Mouse (Mus musculus) left cerebral cortex, adult 18-20 months (tissue): ENCODE measurements around the gene Zfp692. TPM values are rescaled to one million over a fixed set of nuclear protein-coding genes. Genes with fewer than 3 reads are reported as not detected.
A peak's percentile ranks its signal among the peaks of the same experiment; 100 is the strongest.

ENCODE experiments used
- DNase-seq, 2 experiments: peaks; one replicate each; pipeline ENCODE4 v3.0.0; 2021 to 2022; ENCODE audit warnings: low spot score in 2 of 2, mixed read lengths in 1 of 2
- total RNA-seq, 2 experiments: library from RNA; stranded (reverse); gene quantifications; 2 replicates each; pipeline ENCODE4 v1.2.3; 2021

Zfp692 gene
- total RNA-seq, 2 experiments from 2014 or later: 25.4 to 28.9 TPM

GRCm38 (mm10) chr11:58307411-58308080 lies 677 bp downstream of the Zfp692 start:
- peak; percentile 36 to 62 for DNase-seq

DNA sequence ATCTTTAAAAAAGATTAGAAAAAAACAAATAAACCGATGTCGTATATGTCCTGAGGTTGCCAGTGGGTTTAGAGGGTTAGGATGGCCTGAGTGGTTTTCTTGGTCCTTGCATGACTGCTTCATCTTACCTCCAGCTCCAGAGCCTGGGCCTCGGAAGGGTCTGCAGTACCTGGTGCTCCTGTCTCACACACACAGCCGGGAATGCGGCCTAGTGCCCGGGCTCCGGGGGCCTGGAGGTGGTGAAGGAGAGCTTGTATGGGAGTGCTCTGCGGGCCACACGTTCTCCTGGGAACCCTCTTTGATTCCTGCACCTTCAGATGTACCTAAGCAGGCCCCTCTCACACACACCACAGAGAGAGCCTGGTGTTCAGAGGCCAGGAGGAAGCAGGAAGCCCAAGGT lies 1.8 kb downstream of the Zfp692 start:
- DNase-seq: no peak

- no peak for DNase-seq
Observed at GRCm38 (mm10) chr11:58314069-58314468, 7.2 kb downstream of the Zfp692 start.

- DNase-seq: no peak
Observed at GRCm38 (mm10) chr11:58315536-58316168, 8.8 kb downstream of the Zfp692 start.

GRCm38 (mm10) chr11:58316344-58316743 lies 9.5 kb downstream of the Zfp692 start:
- DNase-seq: no peak

DNA sequence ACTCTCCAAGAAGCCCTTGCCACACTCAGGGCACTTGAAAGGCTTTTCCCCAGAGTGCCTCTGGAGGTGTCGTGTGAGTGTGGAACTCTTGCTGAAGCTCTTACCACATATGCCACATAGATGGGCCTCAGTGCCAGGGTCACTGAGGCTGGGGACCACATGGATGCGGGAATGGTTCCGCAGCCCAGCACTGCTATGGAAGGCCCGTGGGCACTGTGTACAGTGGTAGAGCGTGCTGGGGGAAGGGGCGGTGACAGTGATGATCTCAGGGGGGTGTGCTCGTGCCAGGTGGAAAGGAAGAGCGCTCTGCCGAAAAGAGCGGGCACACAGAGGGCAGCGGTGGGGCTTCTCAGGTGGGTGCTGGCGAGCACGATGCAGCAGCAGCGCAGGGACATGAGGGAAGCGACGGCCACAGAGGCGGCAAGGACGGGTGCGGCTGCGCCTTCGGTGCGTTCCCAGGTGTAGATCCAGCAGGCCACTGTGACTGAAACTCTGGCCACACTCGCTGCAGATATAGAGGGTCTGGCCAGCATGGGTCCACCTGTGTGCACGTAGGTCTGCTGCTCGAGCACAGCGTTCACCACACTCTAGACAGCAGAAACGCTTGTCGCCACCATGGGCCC lies 10.0 kb downstream of the Zfp692 start:
- DNase-seq: no peak

DNA sequence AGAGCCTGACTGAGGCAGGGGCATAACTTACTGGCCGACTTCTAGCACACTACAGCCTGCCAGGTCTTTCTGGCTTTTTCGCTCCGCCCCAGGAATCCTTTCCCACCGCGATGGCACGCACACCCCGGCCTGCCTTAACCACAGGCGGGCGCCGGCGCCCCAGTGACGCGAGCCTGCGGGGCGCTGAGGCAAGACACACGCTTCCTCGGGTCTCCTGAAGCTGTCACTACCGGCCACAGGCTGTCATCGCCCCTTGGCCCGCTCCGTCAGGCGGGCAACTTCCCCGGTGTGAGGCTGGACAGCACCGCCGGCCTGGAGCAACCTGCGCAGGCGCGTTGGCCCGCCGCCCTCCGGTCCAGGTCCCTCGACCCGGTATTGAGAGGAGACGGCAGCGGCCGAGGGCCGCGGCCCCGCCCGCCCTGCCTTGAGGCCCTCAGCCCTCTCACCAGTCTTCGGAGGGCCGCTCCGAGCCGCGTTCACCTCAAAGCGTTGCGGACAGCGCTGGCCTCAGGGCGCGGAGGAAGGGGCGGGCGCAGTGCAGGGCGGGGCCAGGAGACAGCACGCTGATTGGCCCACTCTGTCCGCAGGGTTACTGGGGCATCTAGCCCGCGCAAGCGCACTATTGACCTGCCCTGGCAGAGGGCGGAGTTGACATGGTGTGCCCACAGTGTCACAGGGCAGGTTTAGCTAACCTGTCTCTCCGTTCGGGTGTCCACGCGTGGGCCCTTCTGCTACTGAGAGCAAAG lies 16.1 kb downstream of the Zfp692 start:
- peak; percentile 95 to 96 for DNase-seq

DNA sequence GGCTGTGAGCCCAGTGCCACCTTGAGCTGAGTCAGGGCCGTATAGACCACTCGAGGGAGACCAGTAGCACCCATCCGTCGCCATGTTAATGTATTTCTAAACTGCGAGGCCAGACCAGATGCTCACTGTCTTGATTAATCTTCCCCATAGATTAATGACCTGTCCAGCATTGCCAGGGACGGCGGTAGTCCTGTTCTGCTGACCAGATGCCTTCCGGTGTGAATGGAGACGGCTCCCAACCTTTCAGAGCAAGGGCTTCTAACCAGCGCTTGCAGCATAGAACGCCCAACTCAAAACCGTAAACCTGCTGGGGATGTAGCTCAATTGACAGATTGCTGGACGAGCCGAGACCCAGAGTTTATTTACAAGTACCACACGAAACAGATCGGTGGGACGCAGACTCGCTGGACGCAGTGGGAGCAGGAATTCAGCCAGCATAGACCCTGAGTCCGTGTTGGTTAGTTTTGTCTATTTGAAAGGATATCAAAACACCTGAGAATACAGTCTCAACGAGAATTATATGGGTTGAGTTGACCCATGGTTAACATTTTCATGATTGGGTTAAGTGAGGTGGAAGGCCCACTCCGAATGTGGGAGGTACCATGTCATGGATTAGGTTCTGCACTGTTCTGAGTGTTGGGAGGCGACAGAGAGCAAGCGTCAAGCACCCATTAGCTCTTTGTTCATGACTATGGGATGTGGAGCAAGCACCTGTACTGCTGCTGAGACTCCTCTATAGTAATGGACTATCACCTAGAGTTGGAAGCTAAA lies 16.9 kb downstream of the Zfp692 start:
- DNase-seq: no peak

GRCm38 (mm10) chr11:58324614-58325229 lies 17.9 kb downstream of the Zfp692 start:
- no peak for DNase-seq

DNA sequence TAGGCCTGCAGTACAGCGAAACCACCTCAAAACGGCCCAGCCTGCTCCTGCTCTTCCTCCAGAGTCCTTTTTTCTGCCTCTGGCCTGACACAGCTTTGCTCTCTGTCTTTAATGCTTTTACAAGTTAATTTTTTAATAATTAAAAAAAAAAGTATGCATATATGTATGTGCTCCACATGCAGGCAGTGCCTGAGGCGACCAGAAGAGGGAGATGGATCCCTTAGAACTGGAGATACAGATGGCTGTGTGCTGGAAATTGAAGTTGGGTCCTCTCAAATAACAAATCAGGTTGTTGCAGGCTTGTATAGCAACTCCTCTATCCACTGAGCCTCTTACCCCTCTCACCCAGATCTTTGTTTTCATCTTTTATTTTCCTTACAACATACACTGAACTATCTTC lies 19.9 kb downstream of the Zfp692 start:
- DNase-seq: no peak

GRCm38 (mm10) chr11:58329906-58330275 lies 23.0 kb downstream of the Zfp692 start:
- DNase-seq: no peak

- DNase-seq: peak; percentile 83 to 89
Observed at GRCm38 (mm10) chr11:58330276-58331148, 23.6 kb downstream of the Zfp692 start, which contains the start of the genes Zfp672 and Sh3bp5l. TSS of gene Zfp672 (minus strand) at chr11:58330339. TSS of gene Sh3bp5l (plus strand) at chr11:58330724.

- no peak for DNase-seq
Observed at GRCm38 (mm10) chr11:58331149-58331495, 24.3 kb downstream of the Zfp692 start.

DNA sequence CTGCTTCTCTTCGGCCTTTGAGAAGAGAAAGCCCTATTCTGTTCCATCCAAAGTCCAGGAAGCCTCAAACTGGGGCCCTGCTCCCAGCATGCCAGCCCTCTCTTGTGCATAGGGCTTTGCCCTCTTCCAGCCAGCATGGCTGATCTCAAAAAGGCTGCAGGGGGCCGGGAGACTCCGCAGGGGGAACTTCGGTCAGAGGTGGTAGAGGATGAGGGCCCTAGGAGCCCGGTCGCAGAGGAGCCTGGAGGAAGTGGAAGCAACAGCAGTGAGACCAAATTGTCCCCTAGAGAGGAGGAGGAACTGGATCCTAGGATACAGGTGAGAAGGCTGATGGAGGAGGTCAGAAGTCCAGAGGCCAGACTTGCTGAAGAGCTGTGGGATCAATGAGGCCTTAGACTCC lies 24.7 kb downstream of the Zfp692 start:
- DNase-seq: no peak

- DNase-seq: no peak
Observed at GRCm38 (mm10) chr11:58334746-58335145, 27.9 kb downstream of the Zfp692 start.

GRCm38 (mm10) chr11:58346745-58347144 lies 39.9 kb downstream of the Zfp692 start:
- DNase-seq: no peak

DNA sequence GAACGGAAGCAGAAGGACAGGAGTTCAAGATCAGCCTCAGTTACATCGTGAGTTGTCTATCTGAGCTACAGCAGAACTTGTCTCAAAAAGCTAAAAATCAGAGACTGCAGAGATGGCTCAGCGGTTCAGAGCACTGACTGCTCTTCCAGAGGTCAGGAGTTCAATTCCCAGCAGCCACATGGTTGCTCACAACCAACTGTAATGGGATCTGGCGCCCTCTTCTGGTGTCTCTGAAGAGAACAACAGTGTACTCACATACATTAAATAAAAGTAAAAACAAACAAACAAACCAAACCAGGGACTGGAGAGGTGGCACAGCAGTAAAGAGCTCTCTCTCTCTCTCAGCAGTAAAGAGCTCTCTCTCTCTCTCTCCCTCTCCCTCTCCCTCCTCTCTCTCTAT lies 43.8 kb downstream of the Zfp692 start:
- DNase-seq: no peak

GRCm38 (mm10) chr11:58351179-58351578 lies 44.3 kb downstream of the Zfp692 start:
- DNase-seq: no peak

- no peak for DNase-seq
Observed at GRCm38 (mm10) chr11:58352681-58353548, 46.0 kb downstream of the Zfp692 start.
